Mouse (Mus musculus) liver, embryonic 13.5 days (tissue): ENCODE measurements around the gene Dbn1. TPM values are rescaled to one million over a fixed set of nuclear protein-coding genes. Genes with fewer than 3 reads are reported as not detected.

ENCODE experiments used
- ATAC-seq: fragments of 200-750 bp; cut with Nextera tagmentation; 2 replicates; pipeline ENCODE4 v1.8.0; 2017; ENCODE audit warnings: low read depth, mild to moderate bottlenecking, moderate number of reproducible peaks, moderate library complexity
- DNase-seq: peaks from one replicate; pipeline ENCODE4 v3.0.0; 2022
- H3K27ac ChIP-seq: fragments of 300-500 bp; sonication (generic); 2 replicates; pipeline ENCODE4 v1.5.1; 2015; ENCODE audit warnings: moderate library complexity, mild to moderate bottlenecking, inconsistent platforms
- H3K27me3 ChIP-seq: fragments of 300-500 bp; sonication (generic); 2 replicates; pipeline ENCODE4 v1.6.1; 2015; ENCODE audit warnings: mild to moderate bottlenecking, inconsistent platforms
- H3K36me3 ChIP-seq: fragments of 300-500 bp; sonication (generic); 2 replicates; pipeline ENCODE4 v1.6.1; 2015; ENCODE audit warnings: mild to moderate bottlenecking, inconsistent platforms
- H3K4me1 ChIP-seq: fragments of 300-500 bp; sonication (generic); replicated peaks from 2 replicates; pipeline ENCODE4 v1.6.1; 2015; ENCODE audit warnings: inconsistent platforms
- H3K4me2 ChIP-seq: fragments of 300-500 bp; sonication (generic); 2 replicates; pipeline ENCODE4 v1.6.1; 2015; ENCODE audit warnings: inconsistent platforms, mild to moderate bottlenecking, moderate library complexity
- H3K4me3 ChIP-seq: fragments of 300-500 bp; sonication (generic); replicated peaks from 2 replicates; pipeline ENCODE4 v1.5.1; 2015; ENCODE audit warnings: mild to moderate bottlenecking, inconsistent platforms
- H3K9ac ChIP-seq: fragments of 300-500 bp; sonication (generic); 2 replicates; pipeline ENCODE4 v1.6.1; 2015; ENCODE audit warnings: mild to moderate bottlenecking, inconsistent platforms
- H3K9me3 ChIP-seq: fragments of 300-500 bp; sonication (generic); replicated peaks from 2 replicates; pipeline ENCODE4 v1.6.1; 2016; ENCODE audit warnings: inconsistent platforms
- WGBS: fragments of 180-500 bp; shearing (Covaris S2); methylation state at CpG from one replicate; pipeline ENCODE4 v1.1.7; 2015; ENCODE audit not compliant: insufficient replicate concordance; 5-methylcytosine and 5-hydroxymethylcytosine counted together
- polyA plus RNA-seq: library from polyadenylated mRNA; unstranded; fragments of >200 nt; fragmentation: Nextera tagmentation; extraction: Ambion mirVana; gene quantifications from 2 replicates; pipeline ENCODE4 v1.2.1, GENCODE M21; 2015

The Dbn1 gene
- polyA plus RNA-seq, 1 experiment from 2014 or later: 11.5 TPM

DNA sequence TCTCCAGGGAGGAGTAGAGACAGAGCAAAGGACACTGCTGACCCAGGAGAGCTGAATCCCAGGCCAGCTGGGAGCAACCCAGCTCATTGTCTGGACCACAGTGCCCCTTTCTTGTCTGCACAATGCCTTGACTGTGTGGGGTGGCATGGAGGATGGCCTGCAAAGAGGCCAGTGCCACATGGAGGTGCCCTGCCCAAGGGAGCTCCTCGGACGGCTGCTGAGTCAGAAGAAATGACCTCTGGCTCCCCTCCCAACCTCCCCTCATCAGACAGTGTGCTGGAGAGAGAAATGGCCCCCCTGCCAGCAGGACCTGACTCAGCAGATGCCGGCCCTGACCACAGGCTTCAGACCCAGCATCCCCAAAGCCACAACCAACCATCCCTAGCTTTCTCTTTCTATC, 22.7 kb downstream of the Dbn1 start:
- ATAC-seq (no peak), DNase-seq (no peak)
- Histone ChIP-seq H3K36me3 (peaks cover 20% of the 10 kb centered on the region), H3K27me3 (peaks cover 80% of the 10 kb centered on the region), H3K27ac (no peak overlapping the region), H3K4me1 (peaks cover 25% of the 10 kb centered on the region), H3K4me3 (no peak overlapping the region), H3K9me3 (no peaks in the 10 kb centered on the region), H3K9ac (no peak overlapping the region), H3K4me2 (no peak overlapping the region)
- WGBS: 13% methylated on average over 3 of the region's 3 CpGs

DNA sequence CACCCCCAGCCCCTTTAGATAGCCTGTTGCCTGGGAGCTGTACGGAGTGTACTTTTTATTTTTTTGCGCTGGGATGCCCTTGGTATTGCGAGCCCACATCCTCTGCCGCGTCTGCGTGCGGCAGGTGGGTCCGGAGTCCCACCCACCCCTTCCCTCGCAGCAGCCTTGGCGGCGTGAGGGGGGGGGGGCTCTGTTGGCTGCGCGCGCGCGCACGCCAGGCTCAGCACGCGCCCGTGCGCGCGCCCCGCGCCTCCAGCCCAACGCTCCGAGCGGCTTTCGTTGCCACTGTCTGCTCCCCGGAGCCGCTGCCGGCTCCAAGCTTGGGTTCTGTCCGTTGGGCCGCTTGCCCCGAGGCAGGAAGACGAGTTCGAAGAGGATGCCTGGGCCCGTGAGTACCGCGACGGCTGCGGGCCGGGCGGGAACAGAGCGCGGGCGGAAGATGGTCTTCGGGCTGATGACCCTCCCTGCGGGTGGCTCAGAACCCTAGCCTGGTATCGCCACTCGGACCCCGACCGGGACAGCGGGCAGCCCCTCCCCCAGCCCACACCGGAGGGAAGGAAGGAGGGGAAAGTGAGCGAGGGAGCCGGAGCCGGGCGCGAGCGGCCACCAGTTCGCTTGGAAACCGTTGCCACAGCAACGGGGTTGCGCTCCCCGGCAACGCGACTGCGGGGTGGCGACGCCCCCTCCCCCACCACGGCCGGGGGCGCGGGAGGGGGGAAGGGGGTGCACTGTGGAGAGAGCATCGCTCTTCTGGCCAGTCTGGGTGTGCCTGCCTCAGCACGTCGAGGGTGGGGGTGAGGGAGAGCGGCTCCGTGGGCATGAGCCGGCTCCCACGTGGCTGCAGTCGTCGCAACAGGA, 23.7 kb downstream of the Dbn1 start, which contains the start of gene Prr7:
Gene Prr7, plus strand, starts transcription at position 241 of the 858 bp plus-strand sequence.
- H3K36me3 ChIP-seq: peaks cover 30% of the 10 kb centered on the region

DNA sequence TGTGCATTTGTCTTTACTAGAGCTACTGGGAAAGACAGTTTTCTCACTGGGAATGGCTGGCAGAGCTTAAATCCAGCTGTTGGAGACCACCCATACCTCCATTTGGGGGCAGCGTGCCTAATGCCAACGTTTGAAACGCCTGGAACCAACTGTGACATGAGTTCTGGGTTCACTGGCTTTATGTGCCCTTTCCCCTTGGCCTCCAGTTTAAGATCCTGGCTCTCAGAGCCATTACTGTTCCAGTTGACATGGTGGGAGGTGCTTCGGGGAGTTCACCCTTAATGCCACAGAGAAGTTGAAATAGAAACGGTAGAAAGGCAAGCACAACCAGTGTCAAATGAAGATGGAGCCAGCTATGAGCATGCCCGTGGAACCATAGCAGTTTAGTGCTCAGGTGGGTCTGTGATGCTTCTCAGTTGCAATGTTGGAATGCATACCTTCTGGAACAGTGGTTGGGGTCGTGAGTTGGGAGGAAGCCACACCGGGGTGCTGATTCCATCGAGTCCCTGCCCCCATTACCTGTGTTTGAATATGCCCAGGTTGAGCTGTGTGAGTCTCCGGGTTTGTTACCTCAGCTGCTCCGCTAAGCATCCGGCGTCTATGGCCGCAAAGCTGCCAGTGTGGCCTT, 24.4 kb downstream of the Dbn1 start:
- DNase-seq (no peak), ATAC-seq (no peak)
- peak overlapping the region; percentile 52; the same call in 1 of the 2 replicates for H3K9ac ChIP-seq
- H3K9me3 ChIP-seq: no peaks in the 10 kb centered on the region
- H3K27me3 ChIP-seq: peaks cover 63% of the 10 kb centered on the region
- 14% methylated on average over 14 of the region's 14 CpGs for WGBS
- no peak overlapping the region for H3K27ac ChIP-seq
- peaks cover 25% of the 10 kb centered on the region for H3K4me1 ChIP-seq
- H3K4me3 ChIP-seq: peak overlapping the region; percentile 55
- H3K36me3 ChIP-seq: peaks cover 37% of the 10 kb centered on the region
- H3K4me2 ChIP-seq: peak overlapping the region; percentile 75

More for the DNA sequence above, 23.7 kb downstream of the Dbn1 start, which contains the start of gene Prr7:
- ATAC-seq (no peak), DNase-seq (no peak)
- H3K9me3 ChIP-seq: no peaks in the 10 kb centered on the region
- no peak within 1 kb of the TSS; the same call in 1 of the 2 replicates for H3K27ac ChIP-seq
- peak within 1 kb of the TSS; percentile 55 for H3K4me3 ChIP-seq
- peak within 1 kb of the TSS; percentile 52 for H3K9ac ChIP-seq
- peak within 1 kb of the TSS; percentile 75 for H3K4me2 ChIP-seq
- 2% methylated on average over 76 of the region's 84 CpGs for WGBS
- H3K4me1 ChIP-seq: peaks cover 25% of the 10 kb centered on the region
- H3K27me3 ChIP-seq: peaks cover 71% of the 10 kb centered on the region

DNA sequence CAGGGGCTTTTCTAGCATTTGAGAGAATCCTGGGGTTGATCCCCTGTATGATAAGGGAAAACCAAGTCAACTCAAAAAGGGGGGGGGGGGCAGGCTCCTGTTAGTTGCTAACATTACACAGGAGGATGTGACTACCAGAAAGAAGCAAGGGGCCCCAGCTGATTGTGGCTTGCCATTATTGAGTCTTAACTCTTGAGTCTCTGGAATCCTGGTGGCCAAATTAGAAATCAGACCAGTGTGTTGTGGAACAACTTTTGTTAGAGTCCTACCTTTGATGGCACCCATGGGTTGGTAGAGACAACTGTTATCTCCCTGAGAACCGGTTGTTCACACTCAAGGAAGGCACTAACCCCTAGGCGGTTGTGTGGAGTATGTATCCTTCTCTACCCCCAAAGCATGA, 24.9 kb downstream of the Dbn1 start:
- ATAC-seq (no peak), DNase-seq (no peak)
- Histone ChIP-seq H3K27ac (no peak overlapping the region), H3K27me3 (peaks cover 58% of the 10 kb centered on the region), H3K9ac (no peak overlapping the region), H3K9me3 (no peaks in the 10 kb centered on the region), H3K36me3 (peaks cover 43% of the 10 kb centered on the region), H3K4me3 (no peak overlapping the region), H3K4me2 (no peak overlapping the region), H3K4me1 (peaks cover 25% of the 10 kb centered on the region)
- 40% methylated on average over 2 of the region's 2 CpGs for WGBS

DNA sequence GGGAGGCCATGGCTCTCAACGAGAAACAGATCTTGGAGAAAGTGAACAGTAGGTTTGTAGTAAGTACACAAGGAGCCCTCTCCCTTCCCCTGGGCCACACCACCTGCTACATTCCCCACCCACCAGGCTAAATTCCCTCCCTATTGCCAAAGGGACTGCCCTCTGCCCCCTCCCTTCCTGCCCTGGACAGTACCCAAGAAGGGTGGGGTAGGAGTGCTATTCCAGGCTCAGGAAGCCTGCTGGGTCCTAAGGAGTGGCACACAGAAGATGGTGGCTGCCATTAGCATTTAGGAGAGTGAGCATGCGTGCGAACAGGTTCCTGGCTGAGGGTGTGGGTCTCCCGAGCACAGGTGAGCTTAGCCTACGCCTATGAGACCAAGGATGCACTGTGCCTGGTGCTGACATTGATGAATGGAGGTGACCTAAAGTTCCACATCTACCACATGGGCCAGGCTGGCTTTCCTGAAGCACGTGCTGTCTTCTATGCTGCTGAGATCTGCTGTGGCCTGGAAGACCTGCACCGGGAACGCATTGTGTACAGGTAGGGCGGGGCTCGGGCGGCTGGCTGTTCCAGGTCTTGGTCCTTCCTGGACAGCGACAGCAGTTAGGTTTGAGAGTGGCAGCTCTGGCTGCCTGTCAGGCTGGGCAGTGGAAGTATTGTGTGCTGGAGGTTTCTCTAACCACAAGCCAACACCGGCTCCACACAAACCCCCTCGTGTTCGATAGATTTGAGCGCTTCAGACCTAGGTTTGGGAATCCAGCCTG, 35.9 kb downstream of the Dbn1 start:
- peaks cover 38% of the 10 kb centered on the region for H3K4me1 ChIP-seq
- no peak overlapping the region for H3K4me3 ChIP-seq
- no peak for ATAC-seq
- H3K27me3 ChIP-seq: no peaks in the 10 kb centered on the region
- peaks cover 84% of the 10 kb centered on the region for H3K36me3 ChIP-seq
- no peak overlapping the region for H3K9ac ChIP-seq
- 90% methylated on average over 16 of the region's 16 CpGs for WGBS
- H3K4me2 ChIP-seq: no peak overlapping the region
- H3K9me3 ChIP-seq: no peaks in the 10 kb centered on the region
- H3K27ac ChIP-seq: no peak overlapping the region
- no peak for DNase-seq

DNA sequence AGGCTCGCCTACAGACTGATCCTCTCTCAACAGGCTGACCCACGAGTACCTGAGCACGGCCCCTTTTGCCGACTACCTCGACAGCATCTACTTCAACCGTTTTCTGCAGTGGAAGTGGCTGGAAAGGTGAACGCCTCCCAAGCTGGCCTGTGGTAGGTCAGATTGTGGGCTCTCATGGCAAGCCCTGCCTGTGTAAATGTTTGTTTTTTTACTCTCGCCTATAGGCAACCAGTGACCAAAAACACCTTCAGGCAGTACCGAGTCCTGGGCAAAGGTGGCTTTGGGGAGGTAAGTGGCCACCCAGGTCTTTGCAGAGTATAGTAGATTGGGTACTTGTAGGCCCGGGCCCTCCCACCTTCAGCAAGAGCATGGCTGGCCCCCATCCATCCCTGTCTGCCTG, 36.6 kb downstream of the Dbn1 start:
- Histone ChIP-seq H3K36me3 (peaks cover 80% of the 10 kb centered on the region), H3K27me3 (no peaks in the 10 kb centered on the region), H3K9ac (no peak overlapping the region), H3K27ac (no peak overlapping the region), H3K4me2 (no peak overlapping the region), H3K4me3 (no peak overlapping the region), H3K9me3 (no peaks in the 10 kb centered on the region), H3K4me1 (peaks cover 45% of the 10 kb centered on the region)
- DNase-seq: no peak
- no peak for ATAC-seq
- 86% methylated on average over 10 of the region's 10 CpGs for WGBS

DNA sequence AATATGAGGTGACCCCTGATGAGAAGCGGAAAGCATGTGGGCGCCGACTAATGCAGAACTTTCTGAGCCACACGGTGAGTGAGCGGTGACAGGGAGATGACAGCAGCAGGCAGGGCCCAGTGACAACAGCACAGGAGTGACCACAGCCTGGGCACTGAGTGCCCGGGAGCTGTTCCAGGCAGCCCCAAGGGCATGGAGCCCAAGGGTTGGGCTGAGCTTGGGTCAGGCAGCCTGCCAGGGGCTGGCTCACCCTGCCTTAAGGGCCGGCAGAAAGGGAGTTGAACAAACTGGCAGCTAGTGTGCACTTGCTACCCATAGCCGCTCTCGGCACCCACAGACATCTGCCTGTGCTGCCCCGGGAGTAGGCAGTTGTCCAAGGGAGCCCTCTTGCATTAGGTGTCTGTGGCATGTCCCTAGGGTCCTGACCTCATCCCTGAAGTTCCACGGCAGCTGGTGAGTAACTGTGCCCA, 37.4 kb downstream of the Dbn1 start:
- Histone ChIP-seq H3K4me3 (no peak overlapping the region), H3K27ac (no peak overlapping the region), H3K9me3 (no peaks in the 10 kb centered on the region), H3K9ac (no peak overlapping the region), H3K36me3 (peaks cover 72% of the 10 kb centered on the region), H3K4me1 (peaks cover 53% of the 10 kb centered on the region), H3K4me2 (no peak overlapping the region), H3K27me3 (no peaks in the 10 kb centered on the region)
- DNase-seq (no peak), ATAC-seq (no peak)
- 90% methylated on average over 11 of the region's 11 CpGs for WGBS

DNA sequence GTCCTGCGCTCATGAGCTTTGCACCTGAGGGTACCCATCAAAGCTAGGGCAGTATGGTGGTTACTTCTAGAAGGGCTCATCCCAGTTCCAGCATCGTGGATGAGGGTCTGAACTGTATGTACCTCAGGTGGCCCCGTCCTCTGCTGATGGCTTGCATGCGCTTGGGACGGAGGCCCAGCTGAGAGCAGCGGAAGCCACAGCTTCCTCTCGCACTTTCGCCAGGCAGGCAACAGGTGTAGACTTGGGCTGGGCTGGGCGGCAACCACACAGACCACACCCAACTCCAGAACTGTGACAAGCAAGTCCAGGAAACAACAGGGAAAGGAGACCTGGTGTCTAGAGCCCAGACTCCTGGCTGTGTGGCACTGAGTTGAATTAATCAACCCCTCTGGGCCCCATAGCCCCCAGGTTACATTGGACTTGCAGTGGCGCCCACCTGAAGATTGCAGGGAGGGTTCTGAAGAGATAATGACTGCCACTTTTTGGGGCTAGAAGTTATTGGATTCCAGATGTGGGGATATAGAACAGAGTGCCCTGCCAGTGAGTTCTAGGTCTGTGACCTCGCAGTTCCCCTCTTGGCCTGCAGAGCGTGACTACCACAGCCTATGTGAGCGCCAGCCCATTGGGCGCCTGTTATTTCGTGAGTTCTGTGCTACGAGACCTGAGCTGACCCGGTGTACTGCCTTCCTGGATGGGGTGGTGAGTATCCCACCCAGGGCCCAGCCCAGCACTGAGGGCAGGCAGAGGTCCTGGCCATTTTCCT, 38.1 kb downstream of the Dbn1 start:
- ATAC-seq (no peak), DNase-seq (no peak)
- no peak overlapping the region for H3K4me3 ChIP-seq
- no peaks in the 10 kb centered on the region for H3K9me3 ChIP-seq
- peaks cover 65% of the 10 kb centered on the region for H3K36me3 ChIP-seq
- peaks cover 54% of the 10 kb centered on the region for H3K4me1 ChIP-seq
- H3K9ac ChIP-seq: 0 out of 2 replicates have a peak overlapping the region, but pooled peaks have one; percentile 14
- WGBS: 75% methylated on average over 17 of the region's 17 CpGs
- peak overlapping the region; percentile 13; the same call in 1 of the 2 replicates for H3K4me2 ChIP-seq
- peak overlapping the region; percentile 26 for H3K27ac ChIP-seq
- no peaks in the 10 kb centered on the region for H3K27me3 ChIP-seq

DNA sequence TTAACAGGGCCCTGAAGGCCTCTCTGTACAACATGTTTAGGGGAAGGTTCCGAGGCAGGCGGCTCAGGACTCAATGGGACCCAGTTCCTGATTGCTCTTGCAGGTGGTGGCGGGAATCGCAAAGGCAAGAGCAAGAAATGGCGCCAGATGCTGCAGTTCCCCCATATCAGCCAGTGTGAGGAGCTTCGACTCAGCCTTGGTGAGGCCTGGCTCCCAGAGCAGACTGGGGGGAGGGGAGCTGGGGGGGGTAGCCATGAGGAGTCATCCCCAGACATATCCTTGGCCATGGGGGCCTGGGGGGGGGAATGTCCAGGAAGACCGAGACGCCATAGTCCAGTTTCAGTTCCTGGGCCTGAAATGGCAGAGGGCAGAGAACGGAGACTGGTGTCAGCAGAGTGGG, 38.7 kb downstream of the Dbn1 start:
- H3K27ac ChIP-seq: peak overlapping the region; percentile 26
- peaks cover 56% of the 10 kb centered on the region for H3K4me1 ChIP-seq
- no peak overlapping the region for H3K4me3 ChIP-seq
- peaks cover 59% of the 10 kb centered on the region for H3K36me3 ChIP-seq
- ATAC-seq (no peak), DNase-seq (no peak)
- no peak overlapping the region for H3K4me2 ChIP-seq
- 82% methylated on average over 9 of the region's 9 CpGs for WGBS
- no peaks in the 10 kb centered on the region for H3K27me3 ChIP-seq
- H3K9me3 ChIP-seq: no peaks in the 10 kb centered on the region
- H3K9ac ChIP-seq: 0 out of 2 replicates have a peak overlapping the region, but pooled peaks have one; percentile 14

DNA sequence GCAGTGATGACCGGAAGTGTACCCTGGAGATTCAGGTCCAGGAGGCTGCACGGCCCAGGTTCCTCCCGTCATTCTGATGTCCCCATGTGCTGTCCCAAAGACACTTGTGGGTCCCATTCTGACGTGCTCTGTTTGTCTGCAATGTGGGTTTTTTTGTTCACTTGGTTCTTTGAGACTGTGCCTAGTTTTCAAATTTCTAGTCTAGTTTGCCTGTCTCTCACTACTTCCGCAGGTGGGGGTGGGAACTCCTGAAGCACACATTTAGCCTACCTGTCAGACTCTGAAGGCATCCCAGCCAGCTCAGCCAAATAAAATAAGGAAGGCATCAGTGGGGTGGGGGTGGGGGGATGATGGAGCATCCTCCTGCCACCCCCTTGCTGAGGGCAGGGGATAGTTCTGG, 39.8 kb downstream of the Dbn1 start:
- Histone ChIP-seq H3K27me3 (no peaks in the 10 kb centered on the region), H3K36me3 (peaks cover 48% of the 10 kb centered on the region), H3K4me1 (peaks cover 65% of the 10 kb centered on the region), H3K4me3 (peak overlapping the region; percentile 84; the same call in 1 of the 2 replicates), H3K4me2 (peak overlapping the region; percentile 88), H3K9ac (peak overlapping the region; percentile 95; the same call in 1 of the 2 replicates), H3K27ac (0 out of 2 replicates have a peak overlapping the region, but pooled peaks have one; percentile 97), H3K9me3 (no peaks in the 10 kb centered on the region)
- 88% methylated on average over 5 of the region's 5 CpGs for WGBS
- ATAC-seq: no peak
- no peak for DNase-seq
